Mouse (Mus musculus): ENCODE measurements around the gene Slc11a2. TPM values are rescaled to one million over a fixed set of nuclear protein-coding genes. Genes with fewer than 3 reads are reported as not detected.

Gene Slc11a2
- polyA plus RNA-seq, 1 experiment from 2014 or later = 22.8 TPM

- H3K4me2 ChIP-seq (replicated peaks) = no peak overlapping the region
- H3K4me1 ChIP-seq = no peaks in the 10 kb centered on the region
- no peaks in the 10 kb centered on the region for H3K9me3 ChIP-seq
- no peak overlapping the region for H3K4me3 ChIP-seq
- no peak overlapping the region for H3K9ac ChIP-seq (replicated peaks)
- 11% methylated on average over 17 of the region's 17 CpGs for WGBS
- no peak for ATAC-seq (ENCODE audit: low FRiP score, low read depth)
- H3K27ac ChIP-seq (replicated peaks) = no peak overlapping the region
- H3K36me3 ChIP-seq = no peaks in the 10 kb centered on the region
- H3K27me3 ChIP-seq = peaks cover 27% of the 10 kb centered on the region
Observed at GRCm38 (mm10) chr15:100457340-100457739, 32.5 kb upstream of the Slc11a2 start.

GRCm38 (mm10) chr15:100456356-100456991, 31.6 kb upstream of the Slc11a2 start:
- H3K9me3 ChIP-seq = no peaks in the 10 kb centered on the region
- 65% methylated on average over 7 of the region's 7 CpGs for WGBS

GRCm38 (mm10) chr15:100452486-100452885, 27.6 kb upstream of the Slc11a2 start:
- H3K27ac ChIP-seq (replicated peaks) = no peak overlapping the region
- no peak overlapping the region for H3K4me3 ChIP-seq
- H3K4me1 ChIP-seq = no peaks in the 10 kb centered on the region
- H3K9me3 ChIP-seq = no peaks in the 10 kb centered on the region
- no peaks in the 10 kb centered on the region for H3K36me3 ChIP-seq
- no peak overlapping the region for H3K9ac ChIP-seq (replicated peaks)
- WGBS = 88% methylated on average over 11 of the region's 11 CpGs
- no peak overlapping the region for H3K4me2 ChIP-seq (replicated peaks)
- H3K27me3 ChIP-seq = no peaks in the 10 kb centered on the region
- ATAC-seq (ENCODE audit: low FRiP score, low read depth) = no peak

More at GRCm38 (mm10) chr15:100456356-100456991, 31.6 kb upstream of the Slc11a2 start:
- no peak overlapping the region for H3K4me3 ChIP-seq
- ATAC-seq (ENCODE audit: low FRiP score, low read depth) = no peak
- no peaks in the 10 kb centered on the region for H3K4me1 ChIP-seq
- no peaks in the 10 kb centered on the region for H3K36me3 ChIP-seq
- H3K4me2 ChIP-seq (replicated peaks) = no peak overlapping the region
- H3K27me3 ChIP-seq = peaks cover 27% of the 10 kb centered on the region
- H3K9ac ChIP-seq (replicated peaks) = no peak overlapping the region
- no peak overlapping the region for H3K27ac ChIP-seq (replicated peaks)

- 82% methylated on average over 16 of the region's 16 CpGs for WGBS
- no peaks in the 10 kb centered on the region for H3K4me1 ChIP-seq
- H3K27ac ChIP-seq (replicated peaks) = no peak overlapping the region
- no peaks in the 10 kb centered on the region for H3K36me3 ChIP-seq
- no peak for ATAC-seq (ENCODE audit: low FRiP score, low read depth)
- H3K9ac ChIP-seq (replicated peaks) = no peak overlapping the region
- H3K4me3 ChIP-seq = no peak overlapping the region
- no peak overlapping the region for H3K4me2 ChIP-seq (replicated peaks)
- H3K27me3 ChIP-seq = no peaks in the 10 kb centered on the region
- H3K9me3 ChIP-seq = no peaks in the 10 kb centered on the region
Observed at GRCm38 (mm10) chr15:100451245-100451644, 26.4 kb upstream of the Slc11a2 start.

GRCm38 (mm10) chr15:100449495-100449894, 24.6 kb upstream of the Slc11a2 start:
- no peak overlapping the region for H3K4me2 ChIP-seq (replicated peaks)
- no peak overlapping the region for H3K27ac ChIP-seq (replicated peaks)
- no peaks in the 10 kb centered on the region for H3K27me3 ChIP-seq
- no peak for ATAC-seq (ENCODE audit: low FRiP score, low read depth)
- H3K36me3 ChIP-seq = no peaks in the 10 kb centered on the region
- H3K9me3 ChIP-seq = no peaks in the 10 kb centered on the region
- H3K9ac ChIP-seq (replicated peaks) = no peak overlapping the region
- no peaks in the 10 kb centered on the region for H3K4me1 ChIP-seq
- 94% methylated on average over 3 of the region's 3 CpGs for WGBS
- no peak overlapping the region for H3K4me3 ChIP-seq

GRCm38 (mm10) chr15:100448572-100448971, 23.7 kb upstream of the Slc11a2 start:
- 69% methylated on average over 4 of the region's 4 CpGs for WGBS
- H3K9ac ChIP-seq (replicated peaks) = no peak overlapping the region
- H3K4me2 ChIP-seq (replicated peaks) = no peak overlapping the region
- H3K27me3 ChIP-seq = no peaks in the 10 kb centered on the region
- H3K4me3 ChIP-seq = no peak overlapping the region
- peaks cover 7% of the 10 kb centered on the region; the same call in 1 of the 2 replicates for H3K4me1 ChIP-seq
- H3K27ac ChIP-seq (replicated peaks) = no peak overlapping the region
- H3K9me3 ChIP-seq = no peaks in the 10 kb centered on the region
- H3K36me3 ChIP-seq = no peaks in the 10 kb centered on the region
- ATAC-seq (ENCODE audit: low FRiP score, low read depth) = no peak

- Histone ChIP-seq H3K27ac (replicated peaks) (no peak overlapping the region), H3K4me1 (peaks cover 10% of the 10 kb centered on the region; the same call in 1 of the 2 replicates), H3K27me3 (no peaks in the 10 kb centered on the region), H3K4me3 (no peak overlapping the region), H3K4me2 (replicated peaks) (no peak overlapping the region), H3K36me3 (no peaks in the 10 kb centered on the region), H3K9ac (replicated peaks) (no peak overlapping the region), H3K9me3 (no peaks in the 10 kb centered on the region)
- WGBS = 80% methylated on average over 2 of the region's 2 CpGs
- ATAC-seq (ENCODE audit: low FRiP score, low read depth) = no peak
Observed at GRCm38 (mm10) chr15:100446887-100447286, 22.0 kb upstream of the Slc11a2 start.

- peak overlapping the region; percentile 58 for H3K27ac ChIP-seq (replicated peaks)
- 9% methylated on average over 20 of the region's 31 CpGs for WGBS
Observed at GRCm38 (mm10) chr15:100443126-100443922, 18.5 kb upstream of the Slc11a2 start.

GRCm38 (mm10) chr15:100436518-100436917, 11.6 kb upstream of the Slc11a2 start:
- Histone ChIP-seq H3K27ac (replicated peaks) (no peak overlapping the region), H3K9me3 (no peaks in the 10 kb centered on the region), H3K4me1 (no peaks in the 10 kb centered on the region), H3K4me3 (no peak overlapping the region), H3K27me3 (no peaks in the 10 kb centered on the region), H3K4me2 (replicated peaks) (no peak overlapping the region), H3K9ac (replicated peaks) (no peak overlapping the region), H3K36me3 (no peaks in the 10 kb centered on the region)
- ATAC-seq (ENCODE audit: low FRiP score, low read depth) = no peak
- WGBS = 56% methylated on average over 10 of the region's 10 CpGs

More at GRCm38 (mm10) chr15:100443126-100443922, 18.5 kb upstream of the Slc11a2 start:
- H3K27me3 ChIP-seq = no peaks in the 10 kb centered on the region
- H3K36me3 ChIP-seq = no peaks in the 10 kb centered on the region
- peak overlapping the region; percentile 52 for H3K4me3 ChIP-seq
- no peaks in the 10 kb centered on the region for H3K9me3 ChIP-seq
- peak; percentile 96 for ATAC-seq (ENCODE audit: low FRiP score, low read depth)
- peak overlapping the region; percentile 66 for H3K9ac ChIP-seq (replicated peaks)
- H3K4me1 ChIP-seq = peaks cover 10% of the 10 kb centered on the region; the same call in 1 of the 2 replicates
- H3K4me2 ChIP-seq (replicated peaks) = peak overlapping the region; percentile 56

GRCm38 (mm10) chr15:100436112-100436511, 11.2 kb upstream of the Slc11a2 start:
- Histone ChIP-seq H3K4me2 (replicated peaks) (no peak overlapping the region), H3K9ac (replicated peaks) (no peak overlapping the region), H3K27ac (replicated peaks) (no peak overlapping the region), H3K4me3 (no peak overlapping the region), H3K4me1 (no peaks in the 10 kb centered on the region), H3K9me3 (no peaks in the 10 kb centered on the region), H3K27me3 (no peaks in the 10 kb centered on the region), H3K36me3 (no peaks in the 10 kb centered on the region)
- WGBS = 93% methylated on average over 4 of the region's 4 CpGs
- no peak for ATAC-seq (ENCODE audit: low FRiP score, low read depth)

- ATAC-seq (ENCODE audit: low FRiP score, low read depth) = no peak
- no peak overlapping the region for H3K27ac ChIP-seq (replicated peaks)
- H3K4me2 ChIP-seq (replicated peaks) = no peak overlapping the region
- no peak overlapping the region for H3K9ac ChIP-seq (replicated peaks)
- H3K4me3 ChIP-seq = no peak overlapping the region
- H3K4me1 ChIP-seq = no peaks in the 10 kb centered on the region
- H3K36me3 ChIP-seq = no peaks in the 10 kb centered on the region
- 67% methylated on average over 4 of the region's 4 CpGs for WGBS
- H3K27me3 ChIP-seq = peaks cover 9% of the 10 kb centered on the region; the same call in 1 of the 2 replicates
- H3K9me3 ChIP-seq = no peaks in the 10 kb centered on the region
Observed at GRCm38 (mm10) chr15:100433234-100433633, 8.4 kb upstream of the Slc11a2 start.

- no peak for ATAC-seq (ENCODE audit: low FRiP score, low read depth)
- Histone ChIP-seq H3K4me3 (no peak overlapping the region), H3K9ac (replicated peaks) (no peak overlapping the region), H3K4me1 (no peaks in the 10 kb centered on the region), H3K36me3 (no peaks in the 10 kb centered on the region), H3K27me3 (peaks cover 33% of the 10 kb centered on the region), H3K27ac (replicated peaks) (no peak overlapping the region), H3K4me2 (replicated peaks) (no peak overlapping the region), H3K9me3 (no peaks in the 10 kb centered on the region)
- WGBS = 77% methylated on average over 11 of the region's 11 CpGs
Observed at GRCm38 (mm10) chr15:100429959-100430565, 5.2 kb upstream of the Slc11a2 start.
